Mouse (Mus musculus): ENCODE data around the gene Ccdc28a. TPM values are rescaled to one million over a fixed set of nuclear protein-coding genes. Genes with fewer than 3 reads are reported as not detected.
A peak's percentile ranks its signal among the peaks of the same experiment; 100 is the strongest.

Gene Ccdc28a
- total RNA-seq, 2 experiments from 2014 or later, result 31.9 to 36.4 TPM

GRCm38 (mm10) chr10:18194156-18194555, 40.6 kb downstream of the Ccdc28a start:
- DNase-seq, result no peak

DNA sequence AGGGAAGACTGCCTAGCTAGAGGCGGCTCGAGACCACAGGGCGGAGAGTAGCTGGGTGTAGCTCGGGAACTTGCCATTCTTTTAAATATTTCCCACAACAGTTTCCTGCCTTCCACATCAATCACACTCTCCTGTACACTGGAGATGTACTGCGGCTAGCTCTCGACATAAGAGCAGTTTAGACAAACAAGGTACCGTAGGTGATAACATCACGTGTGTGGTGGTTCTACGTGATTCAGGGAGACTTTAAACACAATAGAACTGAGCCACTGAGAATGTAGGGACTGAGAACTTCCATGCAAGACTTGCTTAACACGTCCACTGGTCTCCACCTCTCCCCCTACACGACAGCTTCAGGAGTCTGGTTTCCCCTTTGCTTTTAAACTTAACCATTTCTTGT, 41.6 kb downstream of the Ccdc28a start:
- no peak for DNase-seq

DNA sequence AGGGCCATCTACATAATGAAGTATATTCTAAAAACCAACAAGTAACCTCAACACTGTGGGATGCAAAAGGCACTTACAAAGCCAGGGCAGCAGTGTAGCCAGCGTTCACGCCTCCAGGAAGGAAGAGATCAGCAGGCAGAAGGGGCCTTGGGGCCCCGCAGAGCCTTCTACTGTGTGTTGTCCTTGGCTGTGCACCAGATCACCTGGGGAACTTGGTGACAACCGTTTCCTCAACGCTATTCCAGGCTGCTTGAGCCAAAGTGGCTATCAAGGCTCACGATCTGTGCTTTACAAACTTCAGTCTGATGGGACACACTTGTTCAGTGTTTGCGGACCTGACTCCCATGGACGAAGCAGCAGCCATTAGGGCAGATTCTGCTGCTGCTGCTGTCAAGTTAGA, 43.1 kb downstream of the Ccdc28a start:
- no peak for DNase-seq

DNA sequence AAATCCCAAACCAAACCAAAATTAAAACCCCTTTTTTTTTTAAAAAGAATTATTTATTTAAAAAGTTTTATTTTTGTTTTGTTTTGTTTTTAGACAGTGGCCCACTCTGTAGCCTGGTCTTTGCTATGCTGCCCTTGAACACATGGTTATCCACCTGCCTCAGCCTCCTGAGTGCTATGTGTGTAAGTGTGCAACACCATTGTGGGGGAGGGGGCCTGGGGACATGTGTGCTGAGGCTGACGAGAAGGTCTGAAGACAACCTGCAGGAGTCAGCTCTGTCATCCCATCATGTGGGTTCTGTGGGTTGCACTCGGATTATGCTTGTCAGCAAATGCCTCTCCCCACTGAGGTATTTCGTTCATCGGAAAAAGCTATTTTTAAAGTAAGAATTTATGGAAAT, 45.3 kb downstream of the Ccdc28a start:
- DNase-seq, result no peak

GRCm38 (mm10) chr10:18188564-18188963, 46.2 kb downstream of the Ccdc28a start:
- no peak for DNase-seq

DNA sequence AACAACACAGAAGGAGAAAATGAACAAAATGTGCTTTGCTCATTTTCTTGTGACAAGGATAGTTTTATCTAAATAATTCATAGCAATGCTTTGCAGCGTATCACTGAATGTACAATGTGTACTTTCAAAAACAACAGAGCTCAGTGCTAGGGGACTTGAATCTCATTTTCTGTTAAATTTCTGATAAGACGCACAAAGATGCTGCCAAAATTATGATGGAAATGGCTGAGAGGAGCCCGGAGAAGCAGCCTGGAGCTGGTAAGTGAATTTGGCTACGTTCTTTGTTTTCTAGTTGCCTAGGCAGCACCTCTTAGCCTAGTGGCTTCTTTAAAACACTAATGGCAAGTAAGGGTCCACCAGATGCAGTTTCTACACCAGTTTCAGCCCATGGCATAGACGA, 52.6 kb downstream of the Ccdc28a start:
- DNase-seq, result peak in 1 of 2 experiments; percentile 9

DNA sequence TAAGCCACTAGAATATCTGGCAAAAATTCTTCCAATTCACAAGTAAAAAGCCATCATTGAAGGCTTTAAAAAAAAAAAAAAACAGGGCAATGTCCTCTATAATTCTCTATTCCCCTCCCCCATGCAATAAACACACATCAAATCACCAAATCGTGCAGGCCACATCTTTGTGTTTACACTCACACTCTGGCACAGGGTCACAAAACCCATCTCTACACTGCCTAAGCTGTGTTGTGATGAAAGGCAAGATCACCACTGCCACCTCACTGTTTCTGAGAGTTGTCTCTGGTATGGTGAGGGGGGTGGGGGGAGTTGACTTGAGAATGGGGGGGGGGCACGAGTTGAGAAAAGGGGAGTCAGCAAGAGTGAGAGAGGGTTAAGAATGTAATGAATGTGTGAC, 57.5 kb downstream of the Ccdc28a start:
- no peak for DNase-seq

GRCm38 (mm10) chr10:18176722-18177121, 58.1 kb downstream of the Ccdc28a start:
- no peak for DNase-seq

- no peak for DNase-seq
Measured at GRCm38 (mm10) chr10:18175087-18175486, 59.7 kb downstream of the Ccdc28a start.

Other genes with a start within 250 kb of the Ccdc28a start
- gene Abracl, start 211.7 kb downstream of the Ccdc28a start, total RNA-seq (2021), result 10 to 100 TPM; 30.3 to 32.2 TPM
- gene Reps1, start 179.1 kb downstream of the Ccdc28a start, total RNA-seq (2021), result 10 to 100 TPM; 78.4 to 82.1 TPM
- gene Ect2l, start 24.1 kb downstream of the Ccdc28a start, total RNA-seq (2021), result under 1 TPM; 0.42 to 0.53 TPM
- 10 to 100 TPM; 46.7 to 53.1 TPM for gene Nhsl1, start 84.0 kb upstream of the Ccdc28a start, total RNA-seq (2021)